Mouse (Mus musculus) liver, postnatal 0 days (tissue): ENCODE measurements around the gene Pycr2. TPM values are rescaled to one million over a fixed set of nuclear protein-coding genes. Genes with fewer than 3 reads are reported as not detected.

ENCODE experiments used
- ATAC-seq: fragments of 200-750 bp; cut with Nextera tagmentation; 2 replicates; pipeline ENCODE4 v1.8.0; 2017; ENCODE audit warnings: mild to moderate bottlenecking, moderate library complexity
- DNase-seq: peaks from one replicate; pipeline ENCODE4 v3.0.0-alpha.2; 2016
- H3K27ac ChIP-seq: fragments of 300-500 bp; sonication (generic); 2 replicates; pipeline ENCODE4 v1.5.1; 2014; ENCODE audit warnings: antibody characterized with exemption, moderate library complexity, mild to moderate bottlenecking, low read depth
- H3K27me3 ChIP-seq: fragments of 300-500 bp; sonication (generic); 2 replicates; pipeline ENCODE4 v1.6.1; 2014; ENCODE audit warnings: low read length, control low read depth, mixed read lengths; ENCODE audit not compliant: insufficient read depth
- H3K36me3 ChIP-seq: fragments of 300-500 bp; sonication (generic); replicated peaks from 2 replicates; pipeline ENCODE4 v1.6.1; 2014; ENCODE audit warnings: mild to moderate bottlenecking, control low read depth, low read length, moderate library complexity, mixed read lengths; ENCODE audit not compliant: insufficient read depth
- H3K4me1 ChIP-seq: fragments of 300-500 bp; sonication (generic); 2 replicates; pipeline ENCODE4 v1.6.1; 2014; ENCODE audit warnings: antibody characterized with exemption, mild to moderate bottlenecking, control low read depth; ENCODE audit not compliant: insufficient read depth
- H3K4me2 ChIP-seq: fragments of 300-500 bp; sonication (generic); 2 replicates; pipeline ENCODE4 v1.6.1; 2014; ENCODE audit warnings: low read depth, mild to moderate bottlenecking, low read length, moderate library complexity, mixed read lengths
- H3K4me3 ChIP-seq: fragments of 300-500 bp; sonication (generic); 2 replicates; pipeline ENCODE4 v1.5.1; 2014; ENCODE audit warnings: low read depth, low read length
- H3K9ac ChIP-seq: fragments of 300-500 bp; sonication (generic); replicated peaks from 2 replicates; pipeline ENCODE4 v1.6.1; 2014; ENCODE audit warnings: mild to moderate bottlenecking, moderate library complexity
- H3K9me3 ChIP-seq: fragments of 300-500 bp; sonication (generic); 2 replicates; pipeline ENCODE4 v1.6.1; 2016; ENCODE audit warnings: mild to moderate bottlenecking, control low read depth, low read length, mixed read lengths
- CTCF ChIP-seq: sonication (generic); IDR thresholded peaks from 2 replicates; pipeline ENCODE4 v1.5.1; 2016; ENCODE audit warnings: antibody characterized with exemption, low read depth
- EP300 ChIP-seq: IDR thresholded peaks from 2 replicates; pipeline ENCODE4 v1.6.1; 2016; ENCODE audit warnings: antibody characterized with exemption, low read depth, mild to moderate bottlenecking
- WGBS: fragments of 180-500 bp; shearing (Covaris S2); extraction: QIAGEN DNeasy Blood & Tissue Kit; methylation state at CpG from one replicate; pipeline ENCODE4 v1.1.7; 2014; ENCODE audit not compliant: insufficient replicate concordance; 5-methylcytosine and 5-hydroxymethylcytosine counted together
- polyA plus RNA-seq: library from polyadenylated mRNA; unstranded; fragments of >200 nt; fragmentation: Nextera tagmentation; extraction: Ambion mirVana; gene quantifications from 2 replicates; pipeline ENCODE4 v1.2.1, GENCODE M21; 2015

The Pycr2 gene
- polyA plus RNA-seq, 1 experiment from 2014 or later = 43.4 TPM

DNA sequence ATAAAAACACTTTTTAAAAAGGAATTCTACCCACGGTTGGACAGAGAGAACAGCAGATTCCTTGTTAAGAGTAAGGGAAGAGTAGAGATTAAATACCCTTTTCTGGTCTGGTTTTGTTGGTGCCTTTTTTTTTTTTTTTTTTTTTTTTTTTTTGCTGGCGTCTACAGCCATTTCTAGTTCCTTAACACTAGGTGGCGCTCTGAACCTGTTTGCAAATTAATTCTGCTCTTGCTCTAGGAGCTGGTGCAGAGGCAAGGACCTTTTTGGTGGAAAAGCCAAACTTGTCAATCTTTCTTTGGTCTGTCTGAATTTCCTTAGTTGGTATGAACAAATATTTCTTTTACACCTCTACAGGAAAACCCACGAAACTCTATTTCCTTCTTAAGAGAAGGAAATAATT lies 3.0 kb upstream of the Pycr2 start:
- Histone ChIP-seq H3K27me3 (no peaks in the 10 kb centered on the region), H3K4me1 (peaks cover 24% of the 10 kb centered on the region), H3K4me2 (no peak overlapping the region), H3K27ac (no peak overlapping the region), H3K36me3 (peaks cover 3% of the 10 kb centered on the region), H3K9ac (no peak overlapping the region), H3K4me3 (no peak overlapping the region), H3K9me3 (no peaks in the 10 kb centered on the region)
- TF ChIP-seq CTCF (peak; percentile 87), EP300 (no peak)
- DNase-seq (no peak), ATAC-seq (no peak)
- 3% methylated on average over 4 of the region's 4 CpGs for WGBS

DNA sequence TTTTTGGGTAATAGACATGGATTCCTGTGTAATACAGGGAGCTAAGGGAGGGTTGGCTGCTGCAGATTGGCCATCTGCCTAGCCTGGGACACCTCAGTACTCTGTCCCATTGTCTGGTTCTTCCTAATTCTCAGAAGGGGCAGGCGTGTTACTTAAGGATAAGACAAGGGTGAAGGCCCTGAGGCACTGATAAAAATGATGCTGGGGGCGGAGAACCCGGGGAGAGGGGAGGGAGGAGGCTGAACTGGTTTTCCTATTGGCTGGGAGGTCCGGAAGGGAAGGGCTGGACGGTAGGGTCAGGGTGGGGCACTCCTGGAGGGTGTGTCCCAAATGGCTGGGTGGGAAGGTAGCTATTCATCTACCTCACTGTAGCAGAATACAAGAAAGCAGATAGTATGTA lies 1.2 kb upstream of the Pycr2 start:
- H3K4me2 ChIP-seq = peak overlapping the region; percentile 84
- peak overlapping the region; percentile 91 for H3K27ac ChIP-seq
- H3K9ac ChIP-seq = no peak overlapping the region
- H3K4me3 ChIP-seq = no peak overlapping the region; the same call in 1 of the 2 replicates
- no peaks in the 10 kb centered on the region for H3K27me3 ChIP-seq
- DNase-seq (peak; percentile 82), ATAC-seq (peak; percentile 88)
- H3K4me1 ChIP-seq = peaks cover 24% of the 10 kb centered on the region
- no peak for TF ChIP-seq CTCF
- peak; percentile 99 for TF ChIP-seq EP300
- no peaks in the 10 kb centered on the region for H3K9me3 ChIP-seq
- WGBS = 32% methylated on average over 5 of the region's 5 CpGs
- H3K36me3 ChIP-seq = peaks cover 21% of the 10 kb centered on the region

DNA sequence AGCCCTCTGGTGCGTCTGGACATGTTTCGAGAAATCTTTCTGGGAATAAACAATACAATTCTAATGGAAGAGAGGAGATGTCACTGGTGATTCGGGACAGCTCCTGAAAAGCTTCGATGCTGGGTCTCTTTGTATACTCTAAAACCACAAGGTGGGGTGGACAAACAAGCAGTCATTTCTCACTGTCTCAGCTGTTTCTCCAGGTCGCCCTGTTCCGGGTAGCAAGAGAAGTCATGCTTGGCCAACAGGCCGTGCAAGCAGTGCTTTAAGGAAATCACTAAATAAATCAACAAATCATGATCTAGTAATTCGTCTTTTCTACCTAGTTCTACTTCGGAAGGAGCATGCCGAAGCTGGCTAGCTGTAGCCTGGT lies 441 bp upstream of the Pycr2 start:
- Histone ChIP-seq H3K4me1 (peaks cover 24% of the 10 kb centered on the region), H3K36me3 (peaks cover 27% of the 10 kb centered on the region), H3K4me2 (peak overlapping the region; percentile 84), H3K27me3 (no peaks in the 10 kb centered on the region), H3K27ac (peak overlapping the region; percentile 91), H3K4me3 (peak overlapping the region; percentile 70), H3K9ac (peak overlapping the region; percentile 41), H3K9me3 (no peaks in the 10 kb centered on the region)
- DNase-seq (peak; percentile 38), ATAC-seq (no peak)
- TF ChIP-seq EP300 (no peak), CTCF (no peak)
- WGBS = 27% methylated on average over 10 of the region's 10 CpGs

DNA sequence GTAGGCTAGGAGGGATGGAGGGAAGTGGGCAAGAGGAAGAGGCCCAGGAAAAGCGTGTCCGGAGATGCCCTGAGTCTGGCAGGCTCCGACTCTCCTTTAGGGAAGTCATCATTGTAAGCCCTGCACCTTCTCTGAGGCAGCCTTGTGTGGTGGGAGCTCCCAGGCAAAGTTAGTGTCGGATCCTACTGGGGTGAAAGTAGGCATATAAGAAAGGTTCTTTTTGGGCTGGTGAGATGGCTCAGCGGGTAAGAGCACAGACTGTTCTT lies 655 bp downstream of the Pycr2 start:
- DNase-seq = no peak
- Histone ChIP-seq H3K27me3 (no peaks in the 10 kb centered on the region), H3K4me3 (peak overlapping the region; percentile 70), H3K4me2 (peak overlapping the region; percentile 84), H3K4me1 (peaks cover 24% of the 10 kb centered on the region), H3K27ac (peak overlapping the region; percentile 91), H3K9ac (peak overlapping the region; percentile 80), H3K36me3 (peaks cover 27% of the 10 kb centered on the region), H3K9me3 (no peaks in the 10 kb centered on the region)
- no peak for TF ChIP-seq EP300
- TF ChIP-seq CTCF = no peak
- 3% methylated on average over 5 of the region's 5 CpGs for WGBS
- ATAC-seq = no peak

DNA sequence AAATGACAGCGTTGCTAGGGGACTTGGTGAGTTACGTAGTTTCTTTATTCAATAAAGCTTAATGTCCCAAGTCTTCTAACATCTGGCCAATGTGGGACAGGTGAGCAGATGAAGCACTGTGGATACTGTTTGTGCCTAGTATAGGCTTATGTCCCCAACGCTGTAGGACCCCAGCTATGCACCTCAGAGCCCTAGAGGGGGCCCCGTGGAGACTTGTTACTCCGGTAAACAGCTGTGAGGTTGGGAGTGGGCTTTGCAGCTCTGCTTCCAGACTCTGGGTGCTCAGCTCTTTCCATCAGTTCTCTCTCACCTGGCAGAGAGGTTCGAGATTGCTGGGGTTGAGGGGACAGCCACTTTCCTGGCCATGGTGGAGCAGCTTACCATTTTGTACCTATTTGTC lies 1.2 kb downstream of the Pycr2 start:
- Histone ChIP-seq H3K9me3 (no peaks in the 10 kb centered on the region), H3K27me3 (no peaks in the 10 kb centered on the region), H3K27ac (0 out of 2 replicates have a peak overlapping the region, but pooled peaks have one; percentile 2), H3K4me3 (peak overlapping the region; percentile 70), H3K36me3 (peaks cover 27% of the 10 kb centered on the region), H3K4me2 (peak overlapping the region; percentile 84), H3K4me1 (peaks cover 24% of the 10 kb centered on the region), H3K9ac (peak overlapping the region; percentile 80)
- TF ChIP-seq CTCF (no peak), EP300 (no peak)
- ATAC-seq = no peak
- no peak for DNase-seq
- 66% methylated on average over 6 of the region's 6 CpGs for WGBS

DNA sequence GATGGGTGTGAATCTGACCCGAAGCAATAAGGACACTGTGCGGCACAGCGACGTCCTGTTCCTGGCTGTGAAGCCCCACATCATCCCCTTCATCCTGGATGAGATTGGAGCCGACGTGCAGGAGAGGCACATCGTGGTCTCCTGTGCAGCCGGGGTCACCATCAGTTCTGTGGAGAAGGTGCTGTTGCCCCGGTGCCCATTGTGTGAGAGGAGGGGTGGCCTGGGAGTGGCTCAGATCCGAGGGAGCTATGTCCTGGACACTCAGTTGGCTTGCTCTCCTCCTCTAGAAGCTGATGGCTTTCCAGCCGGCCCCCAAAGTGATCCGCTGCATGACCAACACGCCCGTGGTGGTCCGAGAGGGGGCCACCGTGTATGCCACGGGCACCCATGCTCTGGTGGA lies 1.8 kb downstream of the Pycr2 start:
- H3K9ac ChIP-seq = peak overlapping the region; percentile 80; the same call in 1 of the 2 replicates
- H3K4me2 ChIP-seq = peak overlapping the region; percentile 84
- peaks cover 24% of the 10 kb centered on the region for H3K4me1 ChIP-seq
- no peak for DNase-seq
- no peaks in the 10 kb centered on the region for H3K27me3 ChIP-seq
- H3K36me3 ChIP-seq = peaks cover 27% of the 10 kb centered on the region
- TF ChIP-seq CTCF (no peak), EP300 (no peak)
- no peak for ATAC-seq
- 89% methylated on average over 17 of the region's 17 CpGs for WGBS
- 0 out of 2 replicates have a peak overlapping the region, but pooled peaks have one; percentile 11 for H3K27ac ChIP-seq
- H3K9me3 ChIP-seq = no peaks in the 10 kb centered on the region
- peak overlapping the region; percentile 70 for H3K4me3 ChIP-seq
